Mouse (Mus musculus): Measurements from ENCODE around the gene Isca1. TPM values are rescaled to one million over a fixed set of nuclear protein-coding genes. Genes with fewer than 3 reads are reported as not detected.
"Not testable (repeated sequence)": the region's sequence is repeated elsewhere in the genome, so short reads cannot be mapped to it uniquely, and the experiment has no call there.

Gene Isca1
- polyA plus RNA-seq, 1 experiment: 64.3 TPM

DNA sequence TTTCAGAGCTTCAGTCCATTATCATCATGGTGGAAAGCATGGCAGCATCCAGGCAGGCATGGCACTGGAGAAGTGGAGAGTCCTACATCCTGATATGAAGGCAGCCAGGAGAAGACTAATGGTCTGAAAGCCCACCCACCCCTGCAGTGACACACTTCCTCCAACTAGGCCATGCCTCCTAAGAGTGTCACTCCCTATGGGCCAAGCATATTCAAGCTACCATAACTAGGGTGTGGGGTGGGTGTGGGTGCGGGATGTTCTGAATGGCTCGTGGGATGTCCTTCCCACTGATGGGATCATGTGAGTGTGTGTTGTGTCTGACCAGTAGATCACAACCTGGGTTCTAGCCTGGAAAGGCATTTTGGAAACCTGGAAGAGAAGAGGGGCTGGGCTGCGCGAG is 35.7 kb downstream of the Isca1 start:
- TF ChIP-seq POLR2A (IDR thresholded peaks at IDR 0.05; ENCODE audit: low read depth, low read length) (no peak), CTCF (IDR thresholded peaks at IDR 0.05; ENCODE audit: borderline replicate concordance, insufficient read depth, low read length) (no peak)
- no peaks in the 10 kb centered on the region for H3K4me1 ChIP-seq (ENCODE audit: control insufficient read depth, insufficient read depth, low read length)
- H3K4me3 ChIP-seq (ENCODE audit: insufficient read depth, low read length): no peak overlapping the region
- H3K27ac ChIP-seq (ENCODE audit: insufficient read depth, low read length): no peak overlapping the region

DNA sequence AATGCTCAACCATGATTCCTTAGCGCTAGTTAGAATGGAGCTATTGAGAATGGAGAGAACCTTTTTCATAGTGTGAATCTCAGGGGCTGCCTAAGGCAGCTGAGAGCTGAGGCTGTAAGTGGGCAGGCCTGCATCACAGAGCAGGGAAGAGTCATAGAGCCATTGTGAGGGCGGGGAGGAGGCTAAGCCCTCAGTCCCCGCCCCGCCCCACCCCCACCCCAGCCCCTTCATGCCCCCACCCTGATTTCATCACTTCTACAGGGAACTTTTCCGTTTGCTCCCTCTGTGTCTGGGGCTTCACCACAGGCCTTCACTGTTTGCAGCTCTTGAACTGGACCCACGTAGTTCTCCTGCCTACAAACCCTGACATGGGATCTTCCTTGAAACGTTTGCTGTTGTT is 38.0 kb downstream of the Isca1 start, which contains the start of gene Spata31d1d:
Gene Spata31d1d (minus strand): TSS at position 101 of the 400 bp plus-strand sequence.
- H3K4me3 ChIP-seq (ENCODE audit: insufficient read depth, low read length): no peak within 1 kb of the TSS
- TF ChIP-seq CTCF (IDR thresholded peaks at IDR 0.05; ENCODE audit: borderline replicate concordance, insufficient read depth, low read length) (no peak), POLR2A (IDR thresholded peaks at IDR 0.05; ENCODE audit: low read depth, low read length) (no peak)

DNA sequence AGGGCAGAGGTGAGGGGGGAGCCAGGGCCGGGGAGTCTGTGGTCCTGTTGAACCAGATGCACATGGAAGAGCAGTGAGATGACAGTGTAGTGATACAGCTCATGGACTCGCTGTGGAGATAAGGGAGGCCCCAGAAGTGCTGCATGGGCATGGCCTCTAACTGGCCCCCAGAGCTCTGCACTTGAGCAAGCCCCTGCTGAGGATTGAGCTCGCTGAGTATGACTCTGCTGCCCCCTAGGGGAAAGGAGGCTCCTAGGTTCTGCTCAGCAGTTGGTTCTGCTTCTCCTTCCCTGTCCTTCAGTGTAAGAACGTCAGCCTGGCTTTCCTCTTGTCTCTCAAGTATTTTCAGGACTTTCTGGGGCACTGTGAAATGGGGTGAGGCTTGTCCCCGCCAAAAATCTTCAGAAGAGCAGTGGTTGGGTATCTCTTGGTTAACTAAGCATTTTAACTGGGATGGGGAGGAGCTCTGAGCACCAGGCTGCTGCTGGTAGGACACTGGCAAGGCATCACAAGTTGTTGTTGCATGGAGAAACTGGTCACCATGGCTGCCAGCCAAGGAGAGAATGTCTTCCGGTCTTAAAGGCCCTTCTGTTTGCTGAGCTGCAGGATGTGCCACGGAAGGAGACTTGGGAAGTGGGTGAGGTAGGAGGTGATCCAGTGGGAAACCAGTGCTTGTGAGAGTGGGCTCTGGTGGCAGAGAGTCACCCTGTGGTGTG is 41.1 kb downstream of the Isca1 start:
- no peak overlapping the region for H3K4me3 ChIP-seq (ENCODE audit: insufficient read depth, low read length)
- no peaks in the 10 kb centered on the region for H3K4me1 ChIP-seq (ENCODE audit: control insufficient read depth, insufficient read depth, low read length)
- H3K27ac ChIP-seq (ENCODE audit: insufficient read depth, low read length): no peak overlapping the region
- TF ChIP-seq CTCF (IDR thresholded peaks at IDR 0.05; ENCODE audit: borderline replicate concordance, insufficient read depth, low read length) (peak; percentile 83), POLR2A (IDR thresholded peaks at IDR 0.05; ENCODE audit: low read depth, low read length) (no peak)

More for the DNA sequence above, 38.0 kb downstream of the Isca1 start, which contains the start of gene Spata31d1d:
- no peaks in the 10 kb centered on the region for H3K4me1 ChIP-seq (ENCODE audit: control insufficient read depth, insufficient read depth, low read length)
- no peak within 1 kb of the TSS for H3K27ac ChIP-seq (ENCODE audit: insufficient read depth, low read length)

DNA sequence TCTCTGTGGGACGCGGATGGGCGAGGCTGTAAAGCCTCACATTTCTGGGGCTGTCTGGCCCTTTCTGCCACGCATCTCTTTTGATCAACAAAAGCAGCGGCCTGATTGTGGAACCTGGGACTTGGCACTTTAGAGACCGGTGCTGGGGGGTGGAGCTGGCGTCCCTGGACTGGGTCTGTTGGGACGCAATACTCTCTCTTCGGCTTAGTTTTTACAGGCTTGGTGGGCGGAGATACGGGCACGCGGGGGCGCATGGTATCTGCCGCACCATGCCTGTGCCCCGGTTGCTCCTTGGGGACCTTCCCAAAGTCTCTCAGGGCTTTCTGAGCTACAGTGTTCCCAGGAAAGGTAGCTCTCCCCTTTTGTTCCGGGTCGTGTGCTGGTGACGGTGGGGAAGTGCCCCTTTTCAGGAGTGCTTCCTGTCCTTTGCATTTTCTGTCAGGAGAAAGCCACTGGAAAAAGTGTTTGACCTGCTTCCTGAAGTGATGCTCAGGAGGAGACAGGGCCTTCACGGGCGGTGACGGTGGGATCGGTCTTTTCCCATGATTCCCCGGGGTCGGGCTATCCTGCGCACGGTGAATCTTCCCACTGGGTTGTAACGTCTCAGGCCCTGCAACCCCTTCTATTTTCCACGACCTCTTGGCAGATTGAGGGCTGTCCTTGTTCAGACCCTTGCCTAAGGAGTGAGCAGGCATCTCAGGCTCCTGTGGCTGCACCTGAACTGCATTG is 43.3 kb downstream of the Isca1 start:
- no peak overlapping the region for H3K4me3 ChIP-seq (ENCODE audit: insufficient read depth, low read length)
- no peak for TF ChIP-seq POLR2A (IDR thresholded peaks at IDR 0.05; ENCODE audit: low read depth, low read length)
- H3K27ac ChIP-seq (ENCODE audit: insufficient read depth, low read length): no peak overlapping the region
- no peaks in the 10 kb centered on the region for H3K4me1 ChIP-seq (ENCODE audit: control insufficient read depth, insufficient read depth, low read length)

DNA sequence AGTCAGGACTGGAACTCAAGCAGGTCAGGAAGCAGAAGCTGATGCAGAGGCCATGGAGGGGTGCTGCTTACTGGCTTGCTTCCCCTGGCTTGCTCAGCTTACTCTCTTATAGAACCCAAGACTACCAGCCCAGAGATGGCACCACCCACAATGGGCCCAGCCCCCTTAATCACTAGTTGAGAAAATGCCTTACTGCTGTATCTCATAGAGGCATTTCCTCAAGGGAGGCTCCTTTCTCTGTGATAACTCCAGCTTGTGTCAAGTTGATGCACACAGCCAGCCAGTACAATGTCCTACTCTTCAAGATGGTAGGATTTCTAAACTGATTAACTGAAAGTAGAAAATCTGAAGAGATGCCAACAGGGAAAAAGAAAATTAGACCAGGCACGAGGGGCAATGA is 47.5 kb downstream of the Isca1 start:
- H3K4me1 ChIP-seq (ENCODE audit: control insufficient read depth, insufficient read depth, low read length); H3K27ac ChIP-seq (ENCODE audit: insufficient read depth, low read length); H3K4me3 ChIP-seq (ENCODE audit: insufficient read depth, low read length): not testable (repeated sequence)

DNA sequence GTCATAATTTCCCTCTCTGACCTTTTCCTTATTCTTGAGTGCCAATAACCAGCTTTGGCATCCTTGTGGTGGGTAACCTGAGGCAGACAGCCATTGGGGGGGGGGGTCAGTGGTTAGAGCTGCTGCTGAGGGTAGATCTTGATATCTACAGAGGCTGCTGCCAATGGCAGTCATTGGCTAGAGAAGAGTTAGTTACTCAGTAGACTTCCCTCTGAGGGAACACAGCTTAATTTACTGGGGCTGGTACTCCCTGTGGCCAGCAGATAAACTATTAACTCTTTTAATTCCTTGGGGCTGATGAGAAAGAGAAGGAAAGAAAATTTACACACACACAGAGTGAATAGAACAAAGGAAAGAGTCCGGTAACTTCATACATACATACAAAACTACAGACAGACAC is 50.1 kb downstream of the Isca1 start:
- TF ChIP-seq POLR2A (IDR thresholded peaks at IDR 0.05; ENCODE audit: low read depth, low read length) (no peak), CTCF (IDR thresholded peaks at IDR 0.05; ENCODE audit: borderline replicate concordance, insufficient read depth, low read length) (no peak)
- Histone ChIP-seq H3K4me3 (ENCODE audit: insufficient read depth, low read length) (no peak overlapping the region), H3K27ac (ENCODE audit: insufficient read depth, low read length) (no peak overlapping the region), H3K4me1 (ENCODE audit: control insufficient read depth, insufficient read depth, low read length) (no peaks in the 10 kb centered on the region)

DNA sequence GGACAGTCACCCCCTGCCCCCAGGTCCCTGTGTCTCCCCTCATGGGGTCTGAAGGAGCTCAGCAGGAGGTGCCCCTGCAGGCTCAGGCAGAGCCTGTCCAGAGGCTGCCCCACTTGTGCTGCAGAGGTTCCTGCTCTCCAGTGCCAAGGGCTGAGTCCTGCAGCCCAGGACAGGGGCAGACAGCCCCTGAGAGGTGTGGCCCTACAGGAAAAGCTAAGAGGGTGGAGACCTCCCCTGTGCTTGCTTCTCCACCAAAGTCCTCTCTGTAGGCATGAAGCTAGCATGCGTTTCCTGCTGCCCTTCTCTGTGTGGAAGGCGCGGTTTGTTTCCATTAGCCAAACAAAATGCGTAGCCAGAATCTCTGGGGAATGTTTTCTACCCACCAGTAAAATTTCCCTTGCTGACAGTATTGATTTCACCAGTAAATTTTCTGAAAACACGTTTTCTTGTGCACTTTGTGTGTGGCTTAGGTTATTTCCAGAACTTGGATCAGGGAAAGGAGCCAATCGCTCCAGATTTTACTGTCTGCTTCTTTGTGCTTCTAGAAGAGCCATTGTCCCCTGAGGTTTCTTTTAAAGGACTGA is 50.7 kb downstream of the Isca1 start:
- H3K4me1 ChIP-seq (ENCODE audit: control insufficient read depth, insufficient read depth, low read length); H3K27ac ChIP-seq (ENCODE audit: insufficient read depth, low read length); H3K4me3 ChIP-seq (ENCODE audit: insufficient read depth, low read length): not testable (repeated sequence)

DNA sequence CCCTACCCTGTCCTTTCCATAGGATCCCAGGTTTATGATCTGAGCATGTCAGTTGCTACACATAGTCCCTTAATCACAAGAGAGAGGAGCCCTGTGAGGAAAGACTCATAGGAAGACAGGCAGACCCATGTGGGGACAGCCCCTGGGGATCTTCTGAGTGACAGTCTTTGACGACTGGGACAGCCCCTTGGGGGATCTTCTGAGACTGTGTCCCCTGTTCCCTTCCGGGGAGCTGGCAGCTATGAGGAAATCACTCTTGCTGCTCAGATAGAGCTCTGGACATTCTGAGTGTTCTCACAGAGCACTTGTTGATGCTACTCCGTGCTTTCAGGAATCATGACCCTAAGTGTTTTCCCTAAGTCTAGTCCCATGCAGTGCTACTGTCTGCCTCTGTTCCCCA is 55.9 kb downstream of the Isca1 start:
- Histone ChIP-seq H3K27ac (ENCODE audit: insufficient read depth, low read length) (no peak overlapping the region), H3K4me3 (ENCODE audit: insufficient read depth, low read length) (no peak overlapping the region), H3K4me1 (ENCODE audit: control insufficient read depth, insufficient read depth, low read length) (no peaks in the 10 kb centered on the region)
- TF ChIP-seq POLR2A (IDR thresholded peaks at IDR 0.05; ENCODE audit: low read depth, low read length): no peak
- no peak for TF ChIP-seq CTCF (IDR thresholded peaks at IDR 0.05; ENCODE audit: borderline replicate concordance, insufficient read depth, low read length)

DNA sequence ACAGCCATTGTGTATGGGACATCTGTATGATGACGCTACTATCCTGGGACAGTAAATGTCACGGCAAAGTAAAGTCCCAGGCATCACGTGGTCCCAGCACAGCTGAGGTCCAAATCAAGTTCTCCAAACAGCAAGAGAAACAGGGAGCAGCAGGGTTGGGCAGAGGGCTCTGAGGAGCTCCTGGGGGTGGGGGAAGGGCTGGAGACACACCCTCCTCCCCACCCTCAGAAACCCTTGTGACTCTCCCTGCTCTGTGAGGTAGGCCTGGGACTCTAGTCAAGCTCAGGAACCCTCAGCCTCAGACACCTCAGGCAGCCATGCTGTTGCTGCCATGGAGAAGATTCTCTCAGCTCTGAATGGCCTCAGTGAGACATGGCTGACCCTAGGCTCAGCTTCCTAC is 57.6 kb downstream of the Isca1 start, which contains the start of gene Spata31d1b:
Gene Spata31d1b (plus strand): TSS at position 301 of the 400 bp plus-strand sequence.
- not testable (repeated sequence) for H3K4me1 ChIP-seq (ENCODE audit: control insufficient read depth, insufficient read depth, low read length); H3K4me3 ChIP-seq (ENCODE audit: insufficient read depth, low read length); H3K27ac ChIP-seq (ENCODE audit: insufficient read depth, low read length)

DNA sequence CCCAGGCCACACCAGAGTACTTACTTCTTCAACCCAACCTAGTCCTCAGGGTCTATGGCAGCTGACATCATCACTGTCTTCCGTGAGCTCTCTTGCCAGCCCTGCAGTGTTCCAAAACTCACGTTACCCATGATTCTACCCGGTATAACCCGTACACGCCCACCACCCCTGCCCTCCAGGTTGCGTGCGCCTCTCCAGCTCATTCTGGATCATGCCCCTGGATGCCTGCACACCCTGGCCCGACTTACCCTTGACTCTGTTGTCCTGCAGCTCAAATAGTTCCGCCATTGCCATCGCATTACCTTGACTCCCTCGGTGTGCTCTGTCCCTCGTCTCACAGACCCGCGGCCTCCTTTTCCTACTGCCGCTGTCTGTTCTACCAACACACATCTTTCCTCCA is 59.4 kb downstream of the Isca1 start, which contains the start of gene Spata31d1a:
Gene Spata31d1a (minus strand): TSS at position 101 of the 400 bp plus-strand sequence.
- no peak for TF ChIP-seq POLR2A (IDR thresholded peaks at IDR 0.05; ENCODE audit: low read depth, low read length)
- TF ChIP-seq CTCF (IDR thresholded peaks at IDR 0.05; ENCODE audit: borderline replicate concordance, insufficient read depth, low read length): no peak
- Histone ChIP-seq H3K4me1 (ENCODE audit: control insufficient read depth, insufficient read depth, low read length) (no peaks in the 10 kb centered on the region), H3K4me3 (ENCODE audit: insufficient read depth, low read length) (no peak within 1 kb of the TSS), H3K27ac (ENCODE audit: insufficient read depth, low read length) (no peak within 1 kb of the TSS)

Other genes starting within 250 kb of the Isca1 start
- 62.4 and 62.8 TPM in 2 replicates for gene Agtpbp1, start 184.6 kb downstream of the Isca1 start, polyA plus RNA-seq (2011; ENCODE audit: insufficient read length, low read depth, missing spikeins)
- gene Naa35, start 184.6 kb downstream of the Isca1 start, polyA plus RNA-seq (2011; ENCODE audit: insufficient read length, low read depth, missing spikeins): 106 and 121 TPM in 2 replicates
- 31.7 and 36.1 TPM in 2 replicates for gene Golm1, start 94.0 kb downstream of the Isca1 start, polyA plus RNA-seq (2011; ENCODE audit: insufficient read length, low read depth, missing spikeins)
- not detected in 2 replicates for gene 4921517D22Rik, start 75.7 kb downstream of the Isca1 start, polyA plus RNA-seq (2011; ENCODE audit: insufficient read length, low read depth, missing spikeins)
- gene Spata31d1a, start 59.5 kb downstream of the Isca1 start, polyA plus RNA-seq (2011; ENCODE audit: insufficient read length, low read depth, missing spikeins): not detected in 2 replicates
- gene Spata31d1b, start 57.5 kb downstream of the Isca1 start, polyA plus RNA-seq (2011; ENCODE audit: insufficient read length, low read depth, missing spikeins): not detected in 2 replicates
- gene Spata31d1d, start 38.1 kb downstream of the Isca1 start, polyA plus RNA-seq (2011; ENCODE audit: insufficient read length, low read depth, missing spikeins): not detected in 2 replicates
- gene 1700014D04Rik, start 23.1 kb downstream of the Isca1 start, polyA plus RNA-seq (2011; ENCODE audit: insufficient read length, low read depth, missing spikeins): not detected in 2 replicates
- not detected in 2 replicates for gene Gm49354, start 12.4 kb upstream of the Isca1 start, polyA plus RNA-seq (2011; ENCODE audit: insufficient read length, low read depth, missing spikeins)
- gene Tut7, start 53.3 kb upstream of the Isca1 start, polyA plus RNA-seq (2011; ENCODE audit: insufficient read length, low read depth, missing spikeins): 102 and 113 TPM in 2 replicates

Measured in embryonic fibroblast, embryonic 13.5 days (primary cell).